Mouse (Mus musculus) CH12.LX (cell line): ENCODE measurements around the gene Rgl2. TPM values are rescaled to one million over a fixed set of nuclear protein-coding genes. Genes with fewer than 3 reads are reported as not detected.
A peak's percentile ranks its signal among the peaks of the same experiment; 100 is the strongest.
"Not testable (repeated sequence)": the region's sequence is repeated elsewhere in the genome, so short reads cannot be mapped to it uniquely, and the experiment has no call there.

Experiments
- DNase-seq: peaks from one replicate; pipeline ENCODE4 v3.0.0-alpha.2; 2013; ENCODE audit errors: extremely low read depth
- H3K27ac ChIP-seq: 2 replicates; pipeline ENCODE4 v1.5.1; 2012; ENCODE audit warnings: low read depth, mild to moderate bottlenecking, control low read depth, moderate library complexity; ENCODE audit not compliant: insufficient read depth
- H3K27me3 ChIP-seq: replicated peaks from 2 replicates; pipeline ENCODE3; 2012; ENCODE audit warnings: inconsistent platforms
- H3K36me3 ChIP-seq, 2 experiments: replicated peaks in 1 of 2; 2 replicates each; pipeline versions ENCODE3 to v1.6.1; 2012; ENCODE audit warnings: inconsistent platforms in 1 of 2, low read length in 1 of 2, mild to moderate bottlenecking in 1 of 2, mixed read lengths in 1 of 2, moderate library complexity in 1 of 2; ENCODE audit not compliant: control insufficient read depth in 1 of 2, insufficient read depth in 1 of 2
- H3K4me1 ChIP-seq, 2 experiments: 2 replicates each; pipeline ENCODE4 v1.6.1; 2012; ENCODE audit warnings: inconsistent platforms in 1 of 2, moderate library complexity in 1 of 2; ENCODE audit not compliant: insufficient read depth in 2 of 2, control insufficient read depth in 1 of 2
- H3K4me2 ChIP-seq: 2 replicates; pipeline ENCODE4 v1.6.1; 2012; ENCODE audit warnings: low read depth, mild to moderate bottlenecking, control low read depth; ENCODE audit not compliant: poor library complexity, insufficient read depth, severe bottlenecking
- H3K4me3 ChIP-seq, 3 experiments: fragments of 150-350 bp in 1 of 3; sonication (generic) in 1 of 3; replicated peaks in 1 of 3; 2 replicates each; pipeline versions ENCODE3 to v1.5.1; 2011 to 2012; ENCODE audit warnings: low read depth in 2 of 3, low read length in 2 of 3, mild to moderate bottlenecking in 2 of 3, moderate library complexity in 2 of 3, control low read depth in 1 of 3, improper control_type of control experiment in 1 of 3, inconsistent platforms in 1 of 3, mixed read lengths in 1 of 3; ENCODE audit not compliant: poor library complexity in 1 of 3
- H3K79me2 ChIP-seq: replicated peaks from 2 replicates; pipeline ENCODE4 v1.6.1; 2012; ENCODE audit warnings: mild to moderate bottlenecking, moderate library complexity; ENCODE audit not compliant: control insufficient read depth, poor library complexity, insufficient read depth, severe bottlenecking; ENCODE audit errors: extremely low read depth
- H3K9ac ChIP-seq: 2 replicates; pipeline ENCODE4 v1.6.1; 2012; ENCODE audit warnings: low read depth, mild to moderate bottlenecking, control low read depth, moderate library complexity; ENCODE audit not compliant: insufficient read depth
- H3K9me3 ChIP-seq: replicated peaks from 2 replicates; pipeline ENCODE3; 2012; ENCODE audit warnings: low read length, inconsistent platforms, mixed read lengths
- BHLHE40 ChIP-seq: IDR thresholded peaks from 2 replicates; pipeline ENCODE4 v1.6.1; 2011; ENCODE audit warnings: mild to moderate bottlenecking, low read depth, low read length, improper control_type of control experiment
- CHD1 ChIP-seq: IDR thresholded peaks from 2 replicates; pipeline ENCODE4 v1.6.1; 2012; ENCODE audit warnings: low read depth, low read length, improper control_type of control experiment, inconsistent platforms
- CHD2 ChIP-seq: IDR thresholded peaks from 2 replicates; pipeline ENCODE4 v1.6.1; 2011; ENCODE audit warnings: low read length, improper control_type of control experiment
- CTCF ChIP-seq, 2 experiments: IDR thresholded peaks in 1 of 2; conservative IDR thresholded peaks in 1 of 2; 2 replicates each; pipeline ENCODE4 v1.5.1; 2011 to 2012; ENCODE audit warnings: low read depth in 2 of 2, low read length in 2 of 2, improper control_type of control experiment in 1 of 2, inconsistent platforms in 1 of 2, mild to moderate bottlenecking in 1 of 2, moderate library complexity in 1 of 2
- ELF1 ChIP-seq: IDR thresholded peaks from 2 replicates; pipeline ENCODE4 v1.6.1; 2014; ENCODE audit warnings: low read depth, mild to moderate bottlenecking, inconsistent platforms, low read length, improper control_type of control experiment
- EP300 ChIP-seq: IDR thresholded peaks from 2 replicates; pipeline ENCODE4 v1.6.1; 2011; ENCODE audit warnings: low read length, improper control_type of control experiment
- ETS1 ChIP-seq: conservative IDR thresholded peaks from 2 replicates; pipeline ENCODE4 v1.6.1; 2012; ENCODE audit warnings: low read depth, mild to moderate bottlenecking, inconsistent platforms, low read length, improper control_type of control experiment, moderate library complexity
- GABPA ChIP-seq: IDR thresholded peaks from 2 replicates; pipeline ENCODE4 v1.6.1; 2012; ENCODE audit warnings: low read depth, low read length, improper control_type of control experiment, inconsistent platforms; ENCODE audit not compliant: insufficient replicate concordance
- HCFC1 ChIP-seq: IDR thresholded peaks from 2 replicates; pipeline ENCODE4 v1.6.1; 2012; ENCODE audit warnings: low read depth, mild to moderate bottlenecking, inconsistent platforms, low read length, improper control_type of control experiment
- IRF4 ChIP-seq: IDR thresholded peaks from 2 replicates; pipeline ENCODE4 v1.6.1; 2014; ENCODE audit warnings: low read depth, mild to moderate bottlenecking, inconsistent platforms, low read length, improper control_type of control experiment
- JUN ChIP-seq: IDR thresholded peaks from 2 replicates; pipeline ENCODE4 v1.6.1; 2011; ENCODE audit warnings: low read depth, mild to moderate bottlenecking, low read length, improper control_type of control experiment, moderate library complexity; ENCODE audit not compliant: insufficient read depth
- KAT2A ChIP-seq: IDR thresholded peaks from 2 replicates; pipeline ENCODE4 v1.6.1; 2012; ENCODE audit warnings: low read length, improper control_type of control experiment, inconsistent platforms; ENCODE audit not compliant: insufficient replicate concordance
- MAFK ChIP-seq: IDR thresholded peaks from 2 replicates; pipeline ENCODE4 v1.6.1; 2011; ENCODE audit warnings: low read length, improper control_type of control experiment; ENCODE audit not compliant: insufficient replicate concordance
- MAX ChIP-seq: IDR thresholded peaks from 2 replicates; pipeline ENCODE4 v1.6.1; 2011; ENCODE audit warnings: low read length, improper control_type of control experiment
- MAZ ChIP-seq: IDR thresholded peaks from 2 replicates; pipeline ENCODE4 v1.6.1; 2012; ENCODE audit warnings: low read depth, mild to moderate bottlenecking, inconsistent platforms, low read length, improper control_type of control experiment, moderate library complexity
- MEF2A ChIP-seq: IDR thresholded peaks from 2 replicates; pipeline ENCODE4 v1.6.1; 2014; ENCODE audit warnings: low read depth, mild to moderate bottlenecking, inconsistent platforms, low read length, improper control_type of control experiment, borderline replicate concordance
- MXI1 ChIP-seq: IDR thresholded peaks from 2 replicates; pipeline ENCODE4 v1.6.1; 2011; ENCODE audit warnings: mild to moderate bottlenecking, low read depth, low read length, improper control_type of control experiment
- NELFE ChIP-seq: IDR thresholded peaks from 2 replicates; pipeline ENCODE4 v1.6.1; 2011; ENCODE audit warnings: low read depth, low read length, improper control_type of control experiment
- NRF1 ChIP-seq: IDR thresholded peaks from 2 replicates; pipeline ENCODE4 v1.6.1; 2014; ENCODE audit warnings: low read depth, mild to moderate bottlenecking, inconsistent platforms, low read length, improper control_type of control experiment, moderate library complexity
- PAX5 ChIP-seq: IDR thresholded peaks from 2 replicates; pipeline ENCODE4 v1.6.1; 2012; ENCODE audit warnings: low read length, inconsistent platforms, mixed read lengths
- POLR2A ChIP-seq: IDR thresholded peaks from 2 replicates; pipeline ENCODE4 v1.6.1; 2011; ENCODE audit warnings: low read depth, mild to moderate bottlenecking, improper control_type of control experiment, low read length
- POLR2AphosphoS2 ChIP-seq: IDR thresholded peaks from 2 replicates; pipeline ENCODE4 v1.6.1; 2011; ENCODE audit warnings: low read depth, low read length, improper control_type of control experiment
- RCOR1 ChIP-seq: conservative IDR thresholded peaks from 2 replicates; pipeline ENCODE4 v1.6.1; 2012; ENCODE audit warnings: low read depth, mild to moderate bottlenecking, inconsistent platforms, low read length, improper control_type of control experiment
- SIN3A ChIP-seq: IDR thresholded peaks from 2 replicates; pipeline ENCODE4 v1.6.1; 2012; ENCODE audit warnings: low read length, improper control_type of control experiment, inconsistent platforms
- TBP ChIP-seq: conservative IDR thresholded peaks from 2 replicates; pipeline ENCODE4 v1.6.1; 2011; ENCODE audit warnings: low read depth, low read length, improper control_type of control experiment
- TCF12 ChIP-seq: IDR thresholded peaks from 2 replicates; pipeline ENCODE4 v1.6.1; 2014; ENCODE audit warnings: low read depth, mild to moderate bottlenecking, inconsistent platforms, low read length, improper control_type of control experiment
- UBTF ChIP-seq: IDR thresholded peaks from 2 replicates; pipeline ENCODE4 v1.6.1; 2012; ENCODE audit warnings: low read depth, mild to moderate bottlenecking, inconsistent platforms, low read length, improper control_type of control experiment, moderate library complexity
- USF1 ChIP-seq: IDR thresholded peaks from 2 replicates; pipeline ENCODE4 v1.6.1; 2014; ENCODE audit warnings: low read depth, mild to moderate bottlenecking, inconsistent platforms, low read length, improper control_type of control experiment
- USF2 ChIP-seq: conservative IDR thresholded peaks from 2 replicates; pipeline ENCODE4 v1.6.1; 2011; ENCODE audit warnings: low read depth, low read length, improper control_type of control experiment
- ZC3H11A ChIP-seq: IDR thresholded peaks from 2 replicates; pipeline ENCODE4 v1.6.1; 2012; ENCODE audit warnings: low read depth, mild to moderate bottlenecking, inconsistent platforms, low read length, improper control_type of control experiment
- ZMIZ1 ChIP-seq: IDR thresholded peaks from 2 replicates; pipeline ENCODE4 v1.6.1; 2012; ENCODE audit warnings: low read depth, mild to moderate bottlenecking, inconsistent platforms, low read length, improper control_type of control experiment
- ZNF384 ChIP-seq: IDR thresholded peaks from 2 replicates; pipeline ENCODE4 v1.6.1; 2012; ENCODE audit warnings: low read depth, low read length, improper control_type of control experiment, inconsistent platforms
- dilution Hi-C: fragments of 300-500 bp; cut with MboI; formaldehyde crosslinking; loops from 2 replicates; pipeline ENCODE4 v1.14.3; 2020; ENCODE audit warnings: low sequenced_read_pairs; ENCODE audit not compliant: extremely low pct_unique_long_range_greater_than_20kb, extremely low pct_ligation_motif_present
- in situ Hi-C: fragments of 300-500 bp; cut with MboI; formaldehyde crosslinking; loops from 3 replicates; pipeline ENCODE4 v1.14.3; 2019; ENCODE audit warnings: low sequenced_read_pairs, low pct_ligation_motif_present, low pct_unique_long_range_greater_than_20kb, mixed read lengths
- polyA plus RNA-seq: library from polyadenylated mRNA; unstranded; fragments of >175 nt; gene quantifications from 2 replicates; pipeline ENCODE4 v1.2.1, GENCODE M21; 2012; ENCODE audit warnings: low read depth; ENCODE audit not compliant: insufficient read length
- total RNA-seq, 2 experiments: library from RNA; depleted of rRNA; stranded (reverse); fragments of 300-350 nt in 1 of 2; fragments of >200 nt in 1 of 2; gene quantifications; 2 replicates each; pipeline ENCODE4 v1.2.3; 2012 to 2014

The Rgl2 gene
- total RNA-seq (2012; rRNA removed): 23.0 and 25.6 TPM in 2 replicates
- total RNA-seq (2014; rRNA removed): 20.1 and 20.4 TPM in 2 replicates
- polyA plus RNA-seq: 29.1 and 31.8 TPM in 2 replicates

- peak within 1 kb of the TSS; percentile 85 for H3K9ac ChIP-seq
- DNase-seq: peak; percentile 89
- peak within 1 kb of the TSS; percentile 74 for H3K27ac ChIP-seq
- H3K4me1 ChIP-seq: peaks cover 4 to 22% of the 10 kb centered on the region in 2 experiments
- no peaks in the 10 kb centered on the region for H3K9me3 ChIP-seq
- H3K4me2 ChIP-seq: peak within 1 kb of the TSS; percentile 79
- H3K27me3 ChIP-seq: no peaks in the 10 kb centered on the region
- no peak; the same call in 1 of the 2 replicates for TF ChIP-seq CHD2
- peak; percentile 76 for TF ChIP-seq UBTF
- 0 out of 2 replicates have a peak, but pooled peaks have one; percentile 20 for TF ChIP-seq NRF1
- TF ChIP-seq KAT2A: peak; percentile 89; the same call in 1 of the 2 replicates
- TF ChIP-seq NELFE: peak; percentile 16; the same call in 1 of the 2 replicates
- peak; percentile 57; the same call in 1 of the 2 replicates for TF ChIP-seq MAX
- TF ChIP-seq JUN: no peak
- peak; percentile 35; the same call in 1 of the 2 replicates for TF ChIP-seq GABPA
- TF ChIP-seq MXI1: peak; percentile 79; the same call in 1 of the 2 replicates
- TF ChIP-seq ZC3H11A: no peak
- peak; percentile 90 for TF ChIP-seq SIN3A
- peak; percentile 95 for TF ChIP-seq TBP
- TF ChIP-seq BHLHE40: peak; percentile 47; the same call in 1 of the 2 replicates
- no peak for TF ChIP-seq PAX5
- TF ChIP-seq MAFK: no peak
- no peak for TF ChIP-seq ZNF384
- TF ChIP-seq CTCF (conservative IDR thresholded peaks at IDR 0.05 in 1 of 2, IDR thresholded peaks at IDR 0.05 in 1 of 2; ENCODE audit: low read depth in 2 of 2, low read length in 2 of 2): peak in 1 of 2 experiments; percentile 15; a peak in 1 of 4 replicates
- no peak for TF ChIP-seq USF2
- TF ChIP-seq ETS1: no peak
- peak; percentile 67; the same call in 1 of the 2 replicates for TF ChIP-seq RCOR1
- TF ChIP-seq POLR2A: peak; percentile 72
- peak; percentile 81 for TF ChIP-seq ZMIZ1
- peak; percentile 100 for TF ChIP-seq TCF12
- TF ChIP-seq HCFC1: peak; percentile 92
- peak; percentile 97 for TF ChIP-seq POLR2AphosphoS2
- no peak; the same call in 1 of the 2 replicates for TF ChIP-seq USF1
- peak; percentile 100 for TF ChIP-seq MAZ
- TF ChIP-seq CHD1: no peak
- TF ChIP-seq IRF4: peak; percentile 81
- no peak for TF ChIP-seq EP300
- TF ChIP-seq MEF2A: peak; percentile 73
- peak; percentile 85 for TF ChIP-seq ELF1
- in situ Hi-C loops (no loop called here), dilution Hi-C loops (no loop called here)
- H3K79me2 ChIP-seq: 0 out of 2 replicates have a peak, but pooled peaks cover 2% of the 10 kb centered on the region
- peak within 1 kb of the TSS; percentile 65 to 77 (median 75) for H3K4me3 ChIP-seq
- peaks cover 46 to 72% of the 10 kb centered on the region in 2 experiments for H3K36me3 ChIP-seq
Measured at GRCm38 (mm10) chr17:33929371-33930279, at the start of gene Rgl2. Gene Rgl2, plus strand, starts transcription at chr17:33929543.

GRCm38 (mm10) chr17:33884320-33884719 lies 45.0 kb upstream of the Rgl2 start:
- H3K27ac ChIP-seq, H3K4me3 ChIP-seq, H3K9me3 ChIP-seq, dilution Hi-C loops, H3K9ac ChIP-seq, in situ Hi-C loops, DNase-seq, H3K27me3 ChIP-seq, H3K4me2 ChIP-seq: not testable (repeated sequence)
- peaks cover 23% of the 10 kb centered on the region for H3K79me2 ChIP-seq
- peaks cover 34 to 36% of the 10 kb centered on the region in 2 experiments for H3K36me3 ChIP-seq
- H3K4me1 ChIP-seq: peaks cover 0 to 11% of the 10 kb centered on the region in 2 experiments; a peak in 1 of 4 replicates
